Mouse (Mus musculus) kidney, postnatal 4 days (tissue): ENCODE measurements around the gene Epas1.

Experiments
- DNase-seq, 2 experiments: peaks; one replicate each; pipeline ENCODE4 v3.0.0; 2021; ENCODE audit warnings: mixed read lengths in 2 of 2

Epas1 gene

GRCm38 (mm10) chr17:86829383-86830175 is 76.1 kb downstream of the Epas1 start:
- DNase-seq: no peak

DNA sequence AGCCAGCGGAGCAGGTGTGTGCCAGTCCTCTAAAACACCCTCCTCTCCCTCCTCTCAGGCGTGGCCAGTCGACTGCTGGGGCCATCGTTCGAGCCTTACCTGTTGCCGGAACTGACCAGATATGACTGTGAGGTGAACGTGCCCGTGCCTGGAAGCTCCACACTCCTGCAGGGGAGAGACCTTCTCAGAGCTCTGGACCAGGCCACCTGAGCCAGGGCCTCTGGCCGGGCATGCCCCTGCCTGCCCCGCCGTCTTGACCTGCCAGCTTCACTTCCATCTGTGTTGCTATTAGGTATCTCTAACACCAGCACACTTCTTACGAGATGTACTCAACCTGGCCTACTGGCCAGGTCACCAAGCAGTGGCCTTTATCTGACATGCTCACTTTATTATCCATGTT is 77.4 kb downstream of the Epas1 start:
- DNase-seq: no peak

- peak; percentile 65 to 68 for DNase-seq
Observed at GRCm38 (mm10) chr17:86832562-86833327, 79.2 kb downstream of the Epas1 start.

DNA sequence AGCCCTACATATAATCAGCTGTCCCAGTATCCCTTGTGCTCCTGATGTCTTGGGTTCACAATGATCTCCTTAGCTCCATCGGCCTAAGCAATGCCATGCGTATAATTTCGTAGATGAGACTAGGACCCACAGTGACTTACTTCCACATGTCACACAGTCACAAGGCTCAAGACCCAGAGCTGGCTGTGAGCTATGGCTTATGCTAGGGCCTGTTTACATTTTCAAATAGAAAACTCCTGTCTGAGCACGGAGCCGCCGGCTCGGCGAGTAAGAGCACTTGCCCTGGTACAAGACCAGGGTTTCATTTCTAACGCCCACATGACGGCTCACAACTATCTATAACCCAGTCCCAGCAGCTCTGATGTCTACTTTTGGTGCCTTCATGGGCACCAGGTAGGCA is 80.4 kb downstream of the Epas1 start:
- DNase-seq: no peak

- DNase-seq: no peak
Observed at GRCm38 (mm10) chr17:86839308-86839707, 85.8 kb downstream of the Epas1 start.

DNA sequence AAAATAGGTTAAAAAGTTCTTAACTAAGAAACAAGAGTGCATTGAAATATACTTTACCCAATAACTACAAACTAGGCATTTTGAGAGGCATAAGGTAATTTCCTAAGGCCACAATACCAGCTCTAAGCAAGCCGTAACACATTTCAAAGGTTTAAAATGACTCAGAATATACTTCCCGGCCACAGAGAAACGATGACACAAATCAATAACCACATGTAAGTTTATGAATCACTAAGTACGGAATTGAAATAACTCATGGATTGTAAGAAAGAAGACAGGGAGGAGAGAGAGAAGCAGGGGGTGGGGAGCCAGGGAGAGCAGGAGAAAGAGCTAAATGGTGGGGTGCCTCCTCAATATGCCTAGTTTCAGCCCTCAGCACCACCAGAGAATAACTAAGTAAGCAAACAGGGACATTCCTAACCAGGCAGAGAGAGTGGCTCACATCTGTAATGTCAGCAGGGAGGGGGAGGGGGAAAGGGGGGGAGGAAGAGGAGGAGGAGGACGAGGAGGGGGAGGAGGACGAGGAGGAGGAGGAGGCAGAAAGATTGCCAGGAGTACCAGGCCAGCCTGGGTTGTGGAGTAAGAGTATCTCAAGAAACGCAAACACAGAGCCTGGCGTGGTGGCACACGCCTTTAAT is 97.3 kb downstream of the Epas1 start:
- no peak for DNase-seq

GRCm38 (mm10) chr17:86851782-86852181 is 98.3 kb downstream of the Epas1 start:
- DNase-seq: no peak

DNA sequence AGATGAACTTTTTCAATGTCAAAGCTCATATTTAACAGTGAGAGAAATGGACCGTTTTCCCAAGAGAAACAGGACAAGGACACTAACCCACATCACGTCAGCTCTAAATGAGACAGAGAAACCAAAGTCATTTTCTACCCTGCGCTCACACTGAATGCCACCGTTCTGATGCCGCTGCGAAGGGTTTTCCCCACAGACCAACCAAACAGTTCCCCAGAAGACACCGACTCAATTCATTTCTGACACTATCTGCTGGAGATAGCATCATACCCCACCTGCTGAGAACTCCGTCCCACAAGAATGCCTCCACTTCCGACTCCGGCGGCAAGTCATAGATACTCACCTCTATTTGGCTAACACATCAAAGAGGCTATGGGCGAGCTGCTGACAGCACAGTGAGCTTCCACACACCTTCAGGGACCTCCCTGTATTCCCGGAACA is 99.1 kb downstream of the Epas1 start:
- DNase-seq: no peak

DNA sequence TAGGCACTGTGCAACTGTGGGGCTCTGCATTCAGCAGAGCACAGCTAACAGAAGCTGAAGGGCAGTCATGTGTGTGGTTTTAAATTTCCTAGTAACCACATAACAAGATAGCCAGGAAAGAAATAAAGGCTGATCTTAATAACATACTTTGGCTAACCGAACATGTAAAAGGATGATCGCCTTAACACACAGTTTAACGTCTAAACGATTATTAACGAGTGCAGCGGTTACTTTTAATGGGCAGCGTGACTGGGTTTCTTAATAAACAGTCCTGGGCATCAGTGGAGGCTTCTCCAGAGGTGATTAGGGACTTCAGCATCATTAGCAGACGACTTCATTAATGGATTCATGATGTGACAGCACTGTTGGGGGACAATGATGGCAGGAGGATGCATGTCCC is 117.1 kb downstream of the Epas1 start:
- no peak for DNase-seq

GRCm38 (mm10) chr17:86872643-86873042 is 119.1 kb downstream of the Epas1 start:
- no peak for DNase-seq

DNA sequence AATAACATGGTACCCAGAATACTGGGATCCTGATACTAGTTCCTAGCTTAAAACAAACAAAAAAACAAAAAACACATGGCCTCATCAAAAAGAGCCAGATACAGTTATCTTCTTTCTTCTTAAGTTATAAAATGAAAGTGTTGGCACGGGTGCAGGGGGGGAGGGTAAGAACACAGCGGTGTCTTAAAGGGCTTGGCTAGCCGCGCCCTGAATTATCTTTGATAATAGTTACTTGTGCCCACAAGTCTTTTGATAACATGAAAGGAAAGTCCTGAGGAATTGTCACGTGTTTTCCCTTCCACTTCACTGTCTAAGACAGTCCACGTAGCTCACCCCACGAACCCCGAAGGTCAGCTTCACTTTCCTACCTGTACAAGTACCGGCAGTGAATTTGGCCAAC is 123.4 kb downstream of the Epas1 start:
- no peak for DNase-seq

DNA sequence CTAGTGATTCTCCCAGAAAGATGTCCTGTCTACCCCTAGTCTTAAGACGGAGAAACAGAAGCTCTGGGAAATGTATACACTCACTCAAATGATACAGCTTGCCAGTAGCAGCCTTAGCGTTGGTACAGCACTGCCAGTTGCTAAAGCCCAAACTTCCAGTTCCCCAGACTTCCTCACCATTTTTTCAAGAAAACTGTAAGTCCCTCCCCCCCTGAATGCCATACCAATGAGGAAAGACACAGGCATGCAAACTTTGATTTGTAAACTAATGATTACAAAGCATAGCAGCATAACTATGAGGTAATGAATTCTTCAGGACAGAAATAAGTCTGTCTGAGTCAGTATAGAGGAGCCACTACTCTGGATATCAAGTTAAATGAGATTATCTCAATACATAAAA is 124.2 kb downstream of the Epas1 start:
- no peak for DNase-seq

DNA sequence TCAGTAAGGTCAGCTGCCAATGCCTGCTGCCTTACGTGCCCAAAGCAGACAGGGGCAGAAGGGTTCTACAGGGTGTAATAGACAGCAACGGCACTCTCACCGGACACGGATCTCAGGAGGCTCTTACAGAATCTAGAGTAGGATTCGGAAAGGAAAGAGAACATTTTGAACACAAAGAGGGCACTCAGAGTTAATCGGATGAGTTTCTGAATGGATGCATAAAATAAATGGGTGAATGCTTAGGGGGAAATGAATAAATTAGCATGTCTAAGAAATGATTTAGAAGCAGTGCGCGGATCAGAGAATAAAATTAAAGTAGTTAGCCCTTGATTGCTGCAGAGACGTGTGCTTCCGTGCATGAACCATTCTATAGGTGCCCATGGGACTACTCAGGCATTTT is 126.6 kb downstream of the Epas1 start:
- DNase-seq: no peak

DNA sequence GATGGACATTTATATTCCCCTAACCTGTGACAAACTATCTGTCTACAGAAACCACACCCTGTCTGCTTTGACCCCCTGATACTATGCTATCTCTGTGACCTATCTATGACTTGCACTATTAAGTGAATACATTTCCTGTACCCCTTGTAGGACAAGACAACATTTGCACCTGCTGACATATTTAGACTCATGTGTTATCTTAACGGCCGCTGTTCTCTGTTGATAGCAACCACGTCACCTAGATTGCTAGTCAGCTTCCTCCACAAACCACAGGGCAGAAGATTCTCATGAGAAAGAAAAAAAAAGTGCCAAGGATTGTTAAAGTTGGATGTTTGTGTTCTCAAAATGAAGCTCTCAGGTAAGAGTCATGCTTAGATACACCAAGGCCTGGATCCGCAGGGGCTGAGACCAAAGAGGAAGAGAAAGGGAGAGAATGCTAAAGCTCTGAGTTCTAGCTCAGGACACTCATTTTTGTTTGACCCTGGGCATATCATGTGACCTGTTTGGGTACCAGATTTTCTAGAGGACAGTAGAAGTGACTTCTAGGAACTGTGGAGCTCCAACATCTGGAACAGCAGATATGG is 127.1 kb downstream of the Epas1 start:
- DNase-seq: no peak
